Mouse (Mus musculus) lung, embryonic 16.5 days (tissue): ENCODE measurements around the gene Zfp292. TPM values are rescaled to one million over a fixed set of nuclear protein-coding genes. Genes with fewer than 3 reads are reported as not detected.
"Not testable (repeated sequence)": the region's sequence is repeated elsewhere in the genome, so short reads cannot be mapped to it uniquely, and the experiment has no call there.

ENCODE experiments used
- ATAC-seq: fragments of 200-750 bp; cut with Nextera tagmentation; 2 replicates; pipeline ENCODE4 v1.8.0; 2017; ENCODE audit warnings: low read depth, mild to moderate bottlenecking, moderate library complexity
- H3K27ac ChIP-seq: fragments of 300-500 bp; sonication (generic); 2 replicates; pipeline ENCODE4 v1.5.1; 2014; ENCODE audit warnings: mild to moderate bottlenecking, control low read depth, low read length
- H3K27me3 ChIP-seq: fragments of 300-500 bp; sonication (generic); 2 replicates; pipeline ENCODE4 v1.6.1; 2014; ENCODE audit warnings: low read depth, low read length, mixed read lengths; ENCODE audit not compliant: control insufficient read depth, insufficient read depth
- H3K36me3 ChIP-seq: fragments of 300-500 bp; sonication (generic); 2 replicates; pipeline ENCODE4 v1.6.1; 2014; ENCODE audit warnings: low read length; ENCODE audit not compliant: control insufficient read depth, insufficient read depth
- H3K4me1 ChIP-seq: fragments of 300-500 bp; sonication (generic); replicated peaks from 2 replicates; pipeline ENCODE4 v1.6.1; 2014; ENCODE audit warnings: low read length, mixed read lengths; ENCODE audit not compliant: control insufficient read depth, insufficient read depth
- H3K4me2 ChIP-seq: fragments of 300-500 bp; sonication (generic); 2 replicates; pipeline ENCODE4 v1.6.1; 2014; ENCODE audit warnings: low read depth, low read length, control low read depth
- H3K4me3 ChIP-seq: fragments of 300-500 bp; sonication (generic); 2 replicates; pipeline ENCODE4 v1.5.1; 2014; ENCODE audit warnings: mild to moderate bottlenecking, low read length, control low read depth
- H3K9ac ChIP-seq: fragments of 300-500 bp; sonication (generic); 2 replicates; pipeline ENCODE4 v1.6.1; 2014; ENCODE audit warnings: low read length, control low read depth
- H3K9me3 ChIP-seq: fragments of 300-500 bp; sonication (generic); 2 replicates; pipeline ENCODE4 v1.6.1; 2016; ENCODE audit warnings: low read length; ENCODE audit not compliant: control insufficient read depth
- WGBS: fragments of 180-500 bp; shearing (Covaris S2); extraction: QIAGEN DNeasy Blood & Tissue Kit; methylation state at CpG from one replicate; pipeline ENCODE4 v1.1.7; 2014; 5-methylcytosine and 5-hydroxymethylcytosine counted together
- polyA plus RNA-seq: library from polyadenylated mRNA; unstranded; fragments of >200 nt; fragmentation: Nextera tagmentation; extraction: Ambion mirVana; gene quantifications from 2 replicates; pipeline ENCODE4 v1.2.1, GENCODE M21; 2015

Zfp292 gene
- polyA plus RNA-seq, 1 experiment from 2014 or later, result 16.2 TPM

DNA sequence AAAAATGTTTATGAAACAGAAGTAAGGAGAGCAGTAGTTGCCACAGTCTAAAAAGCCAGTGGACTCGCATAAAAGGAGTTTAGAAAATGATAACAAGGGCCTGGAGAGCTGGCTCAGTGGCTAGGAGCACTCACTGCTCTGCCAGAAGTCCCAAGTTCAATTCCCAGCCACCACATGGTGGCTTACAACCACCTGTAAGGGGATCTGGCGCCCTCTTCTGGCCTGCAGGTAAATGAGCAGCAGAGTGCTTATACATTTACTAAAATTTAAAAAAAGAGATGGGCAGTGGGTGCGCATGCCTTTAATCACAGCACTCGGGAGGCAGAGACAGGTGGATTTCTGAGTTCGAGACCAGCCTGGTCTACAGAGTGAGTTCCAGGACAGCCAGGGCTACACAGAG, 22.6 kb upstream of the Zfp292 start:
- ATAC-seq, result no peak
- WGBS, result 68% methylated on average over 5 of the region's 5 CpGs
- no peak overlapping the region for H3K27ac ChIP-seq
- no peaks in the 10 kb centered on the region for H3K9me3 ChIP-seq
- H3K4me1 ChIP-seq, result no peaks in the 10 kb centered on the region
- H3K36me3 ChIP-seq, result no peaks in the 10 kb centered on the region
- no peak overlapping the region for H3K4me3 ChIP-seq
- H3K4me2 ChIP-seq, result no peak overlapping the region
- H3K9ac ChIP-seq, result no peak overlapping the region
- no peaks in the 10 kb centered on the region for H3K27me3 ChIP-seq

DNA sequence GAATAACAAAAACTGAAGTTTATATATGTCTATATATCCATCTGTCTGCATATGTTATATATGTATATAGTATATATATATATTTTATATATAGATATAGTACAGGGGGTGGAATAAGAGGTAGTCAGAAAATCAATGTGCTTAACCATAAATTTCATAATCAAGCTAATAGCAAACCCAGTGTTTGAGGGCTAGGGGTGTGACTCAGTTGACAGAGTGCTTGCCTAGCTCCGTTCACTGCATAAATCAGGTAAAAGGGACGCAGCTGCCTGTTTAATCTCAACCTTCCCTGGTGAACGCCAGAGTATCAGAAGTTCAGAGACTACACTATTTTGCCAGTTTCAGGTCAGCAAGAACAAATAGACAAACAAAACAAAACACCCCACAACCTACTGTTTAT, 18.8 kb upstream of the Zfp292 start:
- WGBS, result 27% methylated on average over 3 of the region's 3 CpGs
- not testable (repeated sequence) for H3K36me3 ChIP-seq, H3K4me1 ChIP-seq, H3K9ac ChIP-seq, H3K9me3 ChIP-seq, H3K4me2 ChIP-seq, H3K4me3 ChIP-seq, ATAC-seq, H3K27me3 ChIP-seq, H3K27ac ChIP-seq

DNA sequence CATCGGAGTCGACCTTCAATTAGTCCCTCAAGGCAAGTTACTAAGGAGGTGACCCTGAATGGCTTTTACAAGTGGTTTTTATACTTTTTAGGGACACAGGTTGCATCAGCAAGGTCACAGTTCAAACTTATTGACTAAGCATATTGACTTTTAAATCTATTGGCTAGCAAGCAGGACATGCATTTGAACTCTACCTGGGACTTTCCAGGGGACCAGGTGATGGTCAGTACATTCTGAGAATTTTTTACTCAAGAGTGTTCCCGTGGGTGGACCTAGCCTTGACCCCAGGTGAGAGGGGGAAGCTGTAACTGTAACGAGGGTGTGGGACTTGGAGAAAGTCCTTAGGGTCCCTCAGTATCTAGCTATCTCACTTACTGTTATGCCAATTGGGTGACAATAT, 18.4 kb upstream of the Zfp292 start:
- Histone ChIP-seq H3K4me1 (no peaks in the 10 kb centered on the region), H3K9ac (no peak overlapping the region), H3K27me3 (no peaks in the 10 kb centered on the region), H3K9me3 (no peaks in the 10 kb centered on the region), H3K36me3 (no peaks in the 10 kb centered on the region), H3K4me3 (no peak overlapping the region), H3K27ac (no peak overlapping the region), H3K4me2 (no peak overlapping the region)
- no peak for ATAC-seq
- 69% methylated on average over 4 of the region's 4 CpGs for WGBS

DNA sequence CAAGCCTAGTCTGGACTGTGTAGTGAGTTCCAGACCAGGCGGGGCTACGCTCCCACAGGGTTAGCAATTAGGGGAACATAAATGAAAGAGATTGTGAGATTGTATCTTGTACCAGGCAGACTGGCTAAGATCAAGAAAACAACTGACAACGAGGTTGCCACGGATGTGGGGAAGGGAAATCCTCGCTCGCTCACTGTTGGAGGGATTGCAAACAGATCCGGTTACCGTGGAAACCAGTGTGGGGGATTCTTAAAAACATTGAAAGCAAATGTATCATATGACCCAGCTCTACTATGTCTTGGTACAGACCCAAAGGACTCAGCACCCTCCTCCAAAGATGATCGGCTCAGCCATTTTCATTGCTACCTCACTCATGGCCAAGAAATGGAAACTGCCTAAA, 17.4 kb upstream of the Zfp292 start:
- H3K4me2 ChIP-seq, result no peak overlapping the region
- 54% methylated on average over 9 of the region's 9 CpGs for WGBS

DNA sequence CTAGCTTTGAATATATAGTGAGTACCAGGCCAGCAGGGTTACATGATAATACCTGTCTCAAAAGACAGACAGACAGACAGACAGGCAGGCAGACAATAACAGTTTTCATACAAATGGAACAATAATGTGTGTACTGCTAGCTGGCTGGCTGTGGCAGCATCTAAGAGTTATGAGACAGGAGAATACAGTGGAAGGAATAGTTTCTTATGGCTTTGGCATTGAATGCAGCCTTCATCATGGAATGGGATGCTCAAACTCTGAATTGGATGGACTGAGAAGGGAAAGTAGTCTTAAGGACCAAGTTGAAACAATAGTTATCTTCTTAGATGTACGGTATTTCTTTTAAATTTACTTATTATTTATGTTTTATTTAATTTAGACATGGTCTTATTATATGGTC, 16.6 kb upstream of the Zfp292 start:
- 78% methylated on average over 1 of the region's 1 CpGs for WGBS
- no peaks in the 10 kb centered on the region for H3K36me3 ChIP-seq
- no peak overlapping the region for H3K4me3 ChIP-seq
- H3K27ac ChIP-seq, result no peak overlapping the region
- H3K27me3 ChIP-seq, result no peaks in the 10 kb centered on the region
- H3K4me2 ChIP-seq, result no peak overlapping the region
- H3K9ac ChIP-seq, result no peak overlapping the region
- H3K9me3 ChIP-seq, result no peaks in the 10 kb centered on the region
- H3K4me1 ChIP-seq, result no peaks in the 10 kb centered on the region
- no peak for ATAC-seq

More for the DNA sequence above, 17.4 kb upstream of the Zfp292 start:
- Histone ChIP-seq H3K27ac (no peak overlapping the region), H3K4me3 (no peak overlapping the region), H3K27me3 (no peaks in the 10 kb centered on the region), H3K4me1 (no peaks in the 10 kb centered on the region), H3K9me3 (no peaks in the 10 kb centered on the region), H3K9ac (no peak overlapping the region), H3K36me3 (no peaks in the 10 kb centered on the region)
- ATAC-seq, result no peak

DNA sequence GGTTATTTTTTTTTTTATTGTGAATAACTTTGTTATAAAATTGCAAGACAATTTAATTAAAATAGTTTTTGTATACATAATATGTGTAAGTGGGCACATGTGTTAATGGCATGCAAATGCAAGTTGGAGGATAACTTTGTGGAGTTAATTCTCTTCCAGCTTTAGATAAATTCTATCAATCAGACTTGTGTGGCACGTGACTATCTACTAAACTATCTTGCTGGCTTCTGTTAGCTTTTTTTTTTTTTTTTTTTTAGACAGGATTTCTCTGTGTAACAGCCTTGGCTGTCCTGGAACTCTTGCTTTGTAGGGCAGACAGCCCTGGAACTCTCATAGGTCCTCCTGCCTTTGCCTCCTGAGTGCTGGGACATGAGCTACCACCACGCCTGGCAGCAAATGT, 15.7 kb upstream of the Zfp292 start:
- Histone ChIP-seq H3K4me1 (no peaks in the 10 kb centered on the region), H3K4me2 (no peak overlapping the region), H3K9ac (no peak overlapping the region), H3K9me3 (no peaks in the 10 kb centered on the region), H3K36me3 (no peaks in the 10 kb centered on the region), H3K27ac (no peak overlapping the region), H3K4me3 (no peak overlapping the region), H3K27me3 (no peaks in the 10 kb centered on the region)
- ATAC-seq, result no peak
- WGBS, result 46% methylated on average over 2 of the region's 2 CpGs

DNA sequence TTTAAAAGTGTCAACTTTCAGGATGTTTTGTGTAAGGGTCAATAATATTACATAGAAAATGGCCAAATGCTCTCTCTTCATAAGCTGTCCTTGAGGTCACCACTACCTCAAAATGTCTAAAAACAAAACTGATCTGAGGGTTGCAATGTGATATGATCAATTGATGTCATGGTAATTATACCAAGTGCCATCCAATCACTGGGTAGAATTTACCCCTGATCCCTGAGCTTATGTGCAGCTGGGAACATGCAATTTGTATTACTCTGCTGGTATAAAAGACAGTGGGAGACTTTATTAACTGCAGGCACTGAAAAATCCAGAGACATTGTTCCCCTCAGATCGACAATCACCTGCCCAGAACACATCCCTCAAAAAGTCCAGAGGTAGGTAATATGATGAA, 10.7 kb upstream of the Zfp292 start, which contains the start of gene Cga:
Gene Cga, plus strand, starts transcription at position 301 of the 400 bp plus-strand sequence.
- no peak within 1 kb of the TSS for H3K4me2 ChIP-seq
- H3K9me3 ChIP-seq, result no peaks in the 10 kb centered on the region
- no peaks in the 10 kb centered on the region for H3K36me3 ChIP-seq
- no peak within 1 kb of the TSS for H3K4me3 ChIP-seq
- ATAC-seq, result no peak
- no peaks in the 10 kb centered on the region; the same call in 1 of the 2 replicates for H3K4me1 ChIP-seq
- H3K27me3 ChIP-seq, result peaks cover 10% of the 10 kb centered on the region
- no peak within 1 kb of the TSS for H3K9ac ChIP-seq
- 86% methylated on average over 1 of the region's 1 CpGs for WGBS
- no peak within 1 kb of the TSS for H3K27ac ChIP-seq

DNA sequence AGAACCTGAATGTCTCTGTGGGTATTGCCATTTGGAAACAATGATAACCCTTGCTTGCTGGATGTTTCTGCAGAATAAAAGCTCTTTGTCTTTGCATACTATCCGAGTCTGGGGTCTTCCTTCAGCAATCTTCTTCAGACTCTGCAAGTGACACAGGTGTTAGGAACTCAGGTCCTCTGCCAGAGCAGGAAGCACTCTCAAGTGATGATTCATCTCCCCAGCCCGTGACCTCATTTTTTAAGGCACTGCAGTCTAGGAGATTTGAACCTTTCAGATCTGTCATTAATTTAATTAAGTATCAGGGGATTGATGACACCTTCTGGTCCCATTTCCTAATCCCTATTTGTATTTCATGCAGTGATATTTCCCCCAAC, 7.0 kb upstream of the Zfp292 start:
- 16% methylated on average over 2 of the region's 2 CpGs for WGBS
- Histone ChIP-seq H3K9ac (no peak overlapping the region), H3K27me3 (peaks cover 10% of the 10 kb centered on the region), H3K4me1 (peaks cover 5% of the 10 kb centered on the region; the same call in 1 of the 2 replicates), H3K4me2 (no peak overlapping the region), H3K9me3 (no peaks in the 10 kb centered on the region), H3K36me3 (no peaks in the 10 kb centered on the region), H3K27ac (no peak overlapping the region), H3K4me3 (no peak overlapping the region)
- ATAC-seq, result no peak

DNA sequence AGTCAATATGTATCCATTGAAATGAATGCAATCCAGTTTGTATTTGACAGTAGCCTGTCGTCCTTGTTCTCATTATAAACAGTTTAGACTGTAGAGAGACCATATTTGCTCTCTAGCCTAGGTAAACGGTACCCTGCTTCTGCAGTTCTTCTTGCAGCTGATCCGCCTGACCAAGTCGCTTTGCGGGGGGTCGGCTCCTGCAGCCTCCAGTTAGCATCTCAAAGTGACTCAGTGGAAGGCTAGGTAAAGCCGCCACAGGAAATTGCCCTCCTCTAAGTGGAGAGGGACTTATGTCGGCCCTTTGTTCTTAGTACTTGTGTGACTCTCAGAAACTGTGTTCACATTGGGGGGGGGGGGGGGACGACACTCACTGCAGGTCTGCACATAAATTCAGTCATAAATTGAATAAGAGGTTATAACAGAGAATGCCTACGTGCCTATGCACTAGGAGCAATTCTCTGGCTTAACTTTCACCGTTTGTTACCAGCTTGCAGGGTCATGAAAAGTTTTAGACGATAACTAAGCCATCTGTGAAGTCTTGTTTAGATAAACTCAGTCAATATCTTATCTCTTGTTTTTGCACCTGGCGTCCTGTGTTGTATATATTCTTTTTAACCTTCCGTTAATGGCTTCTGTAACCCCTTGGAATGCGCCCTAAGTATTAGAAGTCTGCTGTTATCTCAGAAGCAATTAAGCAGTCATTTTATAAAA, 6.5 kb upstream of the Zfp292 start:
- no peak overlapping the region for H3K27ac ChIP-seq
- H3K4me3 ChIP-seq, result no peak overlapping the region
- H3K9me3 ChIP-seq, result no peaks in the 10 kb centered on the region
- H3K4me2 ChIP-seq, result no peak overlapping the region
- no peaks in the 10 kb centered on the region for H3K36me3 ChIP-seq
- peaks cover 10% of the 10 kb centered on the region for H3K27me3 ChIP-seq
- H3K9ac ChIP-seq, result no peak overlapping the region
- 7% methylated on average over 15 of the region's 15 CpGs for WGBS
- no peak for ATAC-seq
- H3K4me1 ChIP-seq, result peaks cover 5% of the 10 kb centered on the region; the same call in 1 of the 2 replicates
